Mouse (Mus musculus) C2C12 (cell line): ENCODE measurements at regions not wholly inside any gene's neighbourhood (a gene's known extent, or its start where the extent isn't known, plus 50 kb on each side); places are given as distances from the start of the nearest gene placed in this dataset.

Experiments used
- CEBPB ChIP-seq: IDR thresholded peaks from one replicate; pipeline ENCODE4 v1.6.1; 2011; ENCODE audit warnings: low read depth, mild to moderate bottlenecking, control low read depth, moderate library complexity
- CTCF ChIP-seq: IDR thresholded peaks from one replicate; pipeline ENCODE4 v1.5.1; 2011; ENCODE audit not compliant: control insufficient read depth, insufficient read depth, insufficient read length
- FOSL1 ChIP-seq: IDR thresholded peaks from one replicate; pipeline ENCODE4 v1.8.0; 2011; ENCODE audit warnings: mild to moderate bottlenecking, low read length; ENCODE audit not compliant: poor library complexity, insufficient read depth, severe bottlenecking
- MAX ChIP-seq: IDR thresholded peaks from one replicate; pipeline ENCODE4 v1.6.1; 2011; ENCODE audit warnings: mild to moderate bottlenecking, control low read depth
- MYOD1 ChIP-seq: IDR thresholded peaks from one replicate; pipeline ENCODE4 v1.6.1; 2011; ENCODE audit warnings: low read depth; ENCODE audit not compliant: control insufficient read depth, insufficient read length
- MYOG ChIP-seq: IDR thresholded peaks from one replicate; pipeline ENCODE4 v1.6.1; 2011; ENCODE audit not compliant: control insufficient read depth, insufficient read length; ENCODE audit errors: extremely low read depth
- USF1 ChIP-seq: IDR thresholded peaks from one replicate; pipeline ENCODE4 v1.6.1; 2011; ENCODE audit warnings: low read depth, mild to moderate bottlenecking, control low read depth, moderate library complexity

- no peak for TF ChIP-seq MYOG
- TF ChIP-seq CTCF: no peak
- no peak for TF ChIP-seq MYOD1
- no peak for TF ChIP-seq USF1
- TF ChIP-seq MAX: no peak
- TF ChIP-seq CEBPB: no peak
- TF ChIP-seq FOSL1: no peak
Observed at GRCm38 (mm10) chr2:166481774-166482173, 231.9 kb downstream of the Prex1 start.
